Mouse (Mus musculus) neural tube, embryonic 14.5 days (tissue): ENCODE results near the gene Kpna1. TPM values are rescaled to one million over a fixed set of nuclear protein-coding genes. Genes with fewer than 3 reads are reported as not detected.
"Not testable (repeated sequence)": the region's sequence is repeated elsewhere in the genome, so short reads cannot be mapped to it uniquely, and the experiment has no call there.

Experiments
- ATAC-seq: fragments of 200-750 bp; cut with Nextera tagmentation; 2 replicates; pipeline ENCODE4 v1.8.0; 2017; ENCODE audit warnings: low read depth, mild to moderate bottlenecking, moderate TSS enrichment, moderate library complexity
- H3K27ac ChIP-seq: fragments of 300-500 bp; sonication (generic); 2 replicates; pipeline ENCODE4 v1.5.1; 2014; ENCODE audit warnings: low read depth, mild to moderate bottlenecking, control low read depth, low read length, moderate library complexity, mixed read lengths
- H3K27me3 ChIP-seq: fragments of 300-500 bp; sonication (generic); 2 replicates; pipeline ENCODE4 v1.6.1; 2014; ENCODE audit warnings: low read length; ENCODE audit not compliant: control insufficient read depth, insufficient read depth
- H3K36me3 ChIP-seq: fragments of 300-500 bp; sonication (generic); 2 replicates; pipeline ENCODE4 v1.6.1; 2014; ENCODE audit warnings: low read length, mixed read lengths; ENCODE audit not compliant: control insufficient read depth, insufficient read depth
- H3K4me1 ChIP-seq: fragments of 300-500 bp; sonication (generic); 2 replicates; pipeline ENCODE4 v1.6.1; 2014; ENCODE audit warnings: low read length; ENCODE audit not compliant: control insufficient read depth, insufficient read depth
- H3K4me2 ChIP-seq: fragments of 300-500 bp; sonication (generic); 2 replicates; pipeline ENCODE4 v1.6.1; 2014; ENCODE audit warnings: mild to moderate bottlenecking, low read depth, low read length, control low read depth
- H3K4me3 ChIP-seq: fragments of 300-500 bp; sonication (generic); 2 replicates; pipeline ENCODE4 v1.5.1; 2014; ENCODE audit warnings: low read depth, low read length, control low read depth, mixed read lengths
- H3K9ac ChIP-seq: fragments of 300-500 bp; sonication (generic); replicated peaks from 2 replicates; pipeline ENCODE4 v1.6.1; 2014; ENCODE audit warnings: low read depth, mild to moderate bottlenecking, control low read depth, low read length, mixed read lengths
- H3K9me3 ChIP-seq: fragments of 300-500 bp; sonication (generic); 2 replicates; pipeline ENCODE4 v1.6.1; 2016; ENCODE audit warnings: low read length; ENCODE audit not compliant: control insufficient read depth
- WGBS: fragments of 180-500 bp; shearing (Covaris S2); extraction: QIAGEN DNeasy Blood & Tissue Kit; methylation state at CpG from one replicate; pipeline ENCODE4 v1.1.7; 2014; 5-methylcytosine and 5-hydroxymethylcytosine counted together
- polyA plus RNA-seq: library from polyadenylated mRNA; unstranded; fragments of >200 nt; fragmentation: Nextera tagmentation; extraction: Ambion mirVana; gene quantifications from 2 replicates; pipeline ENCODE4 v1.2.1, GENCODE M21; 2014

The Kpna1 gene
- 89.3 and 101 TPM in 2 replicates for polyA plus RNA-seq

DNA sequence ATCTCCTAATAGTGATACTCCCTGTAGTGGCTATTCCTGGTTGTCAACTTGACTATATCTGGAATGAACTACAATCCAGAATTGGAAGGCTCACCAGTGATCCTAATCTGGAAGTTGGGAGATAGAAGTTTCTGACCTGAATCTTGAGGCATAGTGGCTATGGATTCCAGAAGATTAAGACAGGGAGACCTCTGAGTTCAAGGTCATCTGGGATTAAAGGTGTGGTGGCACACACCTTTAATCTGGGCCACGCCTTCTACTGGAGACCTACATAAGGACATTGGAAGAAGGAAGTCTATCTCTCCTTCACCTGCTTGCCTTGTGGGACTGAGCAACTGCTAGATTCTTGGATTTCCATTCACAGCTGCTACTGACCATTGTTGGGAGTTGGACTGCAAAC, at the start of gene Kpna1:
Gene Kpna1, plus strand, starts transcription at position 301 of the 400 bp plus-strand sequence.
- ATAC-seq, H3K27ac ChIP-seq, H3K4me3 ChIP-seq, H3K9ac ChIP-seq, H3K27me3 ChIP-seq, H3K36me3 ChIP-seq, H3K4me2 ChIP-seq, H3K9me3 ChIP-seq, H3K4me1 ChIP-seq: not testable (repeated sequence)
- 92% methylated on average over 1 of the region's 1 CpGs for WGBS

DNA sequence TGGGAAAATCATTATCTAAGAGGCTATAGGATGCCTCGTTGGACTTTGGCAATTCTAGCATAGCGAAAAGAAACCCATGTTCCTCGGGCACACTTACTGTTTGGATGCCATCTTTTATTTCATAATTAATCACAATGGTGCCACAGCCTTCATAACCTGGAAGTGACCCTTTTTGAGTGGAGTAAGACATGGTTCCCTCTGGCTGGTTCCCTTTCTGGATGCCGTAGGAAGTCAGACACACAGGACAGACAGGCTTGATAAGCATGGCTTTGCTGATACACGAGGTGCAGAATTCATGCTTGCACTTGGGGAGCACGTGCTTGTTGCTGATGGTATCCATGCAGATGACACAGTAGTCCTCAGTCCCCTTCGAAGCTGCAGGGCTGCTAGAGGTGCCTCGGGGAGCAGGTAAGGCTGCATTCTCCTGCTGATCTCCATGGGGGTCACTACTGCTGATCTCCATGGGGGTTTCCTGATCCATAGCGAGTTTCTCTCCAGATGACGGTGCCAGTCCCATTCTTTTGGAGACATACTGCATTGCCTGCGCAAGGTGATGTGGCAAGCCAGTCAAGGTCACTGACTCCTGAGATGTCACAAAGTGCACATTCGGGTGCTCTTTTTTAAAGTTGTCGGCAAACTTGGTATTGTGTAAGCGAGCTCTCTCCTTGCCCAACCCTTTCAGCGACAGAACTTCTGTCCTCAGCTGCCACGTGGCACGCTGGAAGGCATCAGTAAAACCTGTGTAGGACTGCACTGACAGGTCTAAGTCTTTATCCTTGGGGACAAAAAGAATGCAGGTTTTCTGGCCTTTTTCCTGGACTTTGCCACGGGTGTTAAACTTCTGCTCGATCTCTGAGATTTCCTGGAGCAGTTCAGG, 46.1 kb upstream of the Kpna1 start:
- H3K4me3 ChIP-seq: no peak overlapping the region
- no peaks in the 10 kb centered on the region for H3K4me1 ChIP-seq
- no peaks in the 10 kb centered on the region for H3K27me3 ChIP-seq
- no peak overlapping the region for H3K9ac ChIP-seq
- no peak overlapping the region for H3K4me2 ChIP-seq
- no peak overlapping the region for H3K27ac ChIP-seq
- ATAC-seq: no peak
- 92% methylated on average over 19 of the region's 19 CpGs for WGBS
- no peaks in the 10 kb centered on the region for H3K9me3 ChIP-seq
- H3K36me3 ChIP-seq: no peaks in the 10 kb centered on the region

- ATAC-seq: no peak
- no peaks in the 10 kb centered on the region for H3K27me3 ChIP-seq
- no peaks in the 10 kb centered on the region for H3K4me1 ChIP-seq
- 92% methylated on average over 10 of the region's 10 CpGs for WGBS
- H3K9ac ChIP-seq: no peak overlapping the region
- H3K36me3 ChIP-seq: no peaks in the 10 kb centered on the region
- H3K4me2 ChIP-seq: no peak overlapping the region
- H3K27ac ChIP-seq: no peak overlapping the region
- H3K4me3 ChIP-seq: no peak overlapping the region
- no peaks in the 10 kb centered on the region for H3K9me3 ChIP-seq
Observed at GRCm38 (mm10) chr16:35933181-35933580, 45.4 kb upstream of the Kpna1 start.

DNA sequence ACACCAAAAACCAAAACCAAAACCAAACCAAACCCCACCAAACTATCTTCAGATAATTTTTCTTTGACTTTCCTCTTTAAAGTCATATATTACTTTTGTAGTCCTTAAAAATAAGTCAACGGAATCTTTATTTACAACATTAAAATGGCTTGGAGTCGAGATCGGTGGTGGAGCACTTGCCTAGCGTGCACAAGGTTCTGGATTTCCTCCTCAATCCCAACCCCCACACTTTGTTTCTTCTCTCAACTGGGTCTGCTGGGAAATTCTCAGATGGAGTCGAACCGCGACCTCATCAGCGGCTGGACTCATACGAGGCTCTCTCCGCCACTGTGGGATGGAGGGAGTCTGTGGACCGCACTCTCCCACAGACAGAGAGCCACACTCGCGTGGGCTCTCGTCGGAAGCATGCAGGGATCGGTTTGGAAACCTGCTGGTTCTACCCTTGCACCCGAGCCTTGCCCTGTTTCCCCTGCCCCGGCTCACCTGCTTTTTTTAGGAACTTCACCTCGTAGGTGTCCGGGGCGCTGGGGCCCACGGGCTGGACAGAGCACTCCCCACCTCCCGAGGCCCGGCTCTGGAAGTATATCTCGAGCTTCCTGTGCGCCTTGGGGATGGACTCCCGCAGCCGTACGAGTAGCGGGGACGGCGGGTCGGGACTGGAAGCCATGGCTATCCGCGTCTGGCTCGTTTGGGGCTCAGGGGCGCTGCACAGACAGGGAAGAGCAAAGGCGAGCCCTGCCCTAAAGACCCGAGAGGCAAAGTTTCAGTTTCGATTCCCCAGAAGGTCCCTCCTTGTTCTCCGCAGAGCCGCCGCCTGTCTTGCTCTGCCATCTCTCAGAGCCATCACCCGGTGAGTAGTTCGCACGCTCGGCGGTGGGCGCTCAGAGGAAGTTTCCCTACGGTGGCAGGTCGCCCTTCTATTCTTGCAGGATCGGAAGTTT, 40.1 kb upstream of the Kpna1 start, which contains the start of the genes Parp9 and Dtx3l:
Gene Parp9, plus strand, starts transcription at position 260 of the 941 bp plus-strand sequence.
Gene Dtx3l, minus strand, starts transcription at position 941 of the 941 bp plus-strand sequence.
- Histone ChIP-seq H3K9me3 (no peaks in the 10 kb centered on the region), H3K9ac (peak within 1 kb of the TSS; percentile 39), H3K4me3 (peak within 1 kb of the TSS; percentile 38), H3K4me1 (no peaks in the 10 kb centered on the region), H3K27ac (no peak within 1 kb of the TSS), H3K27me3 (no peaks in the 10 kb centered on the region), H3K36me3 (no peaks in the 10 kb centered on the region), H3K4me2 (peak within 1 kb of the TSS; percentile 60)
- ATAC-seq: peak; percentile 56; the same call in 1 of the 2 replicates
- WGBS: 1% methylated on average over 52 of the region's 52 CpGs

- no peak overlapping the region for H3K27ac ChIP-seq
- peak overlapping the region; percentile 38 for H3K4me3 ChIP-seq
- H3K36me3 ChIP-seq: no peaks in the 10 kb centered on the region
- H3K4me1 ChIP-seq: no peaks in the 10 kb centered on the region
- WGBS: 7% methylated on average over 6 of the region's 6 CpGs
- H3K27me3 ChIP-seq: no peaks in the 10 kb centered on the region
- H3K9me3 ChIP-seq: no peaks in the 10 kb centered on the region
- 0 out of 2 replicates have a peak, but pooled peaks have one; percentile 6 for ATAC-seq
- peak overlapping the region; percentile 60 for H3K4me2 ChIP-seq
- peak overlapping the region; percentile 39; the same call in 1 of the 2 replicates for H3K9ac ChIP-seq
Observed at GRCm38 (mm10) chr16:35939261-35939660, 39.3 kb upstream of the Kpna1 start.

- H3K36me3 ChIP-seq: no peaks in the 10 kb centered on the region
- peak; percentile 54; the same call in 1 of the 2 replicates for ATAC-seq
- no peak overlapping the region; the same call in 1 of the 2 replicates for H3K4me2 ChIP-seq
- WGBS: 19% methylated on average over 9 of the region's 9 CpGs
- H3K9me3 ChIP-seq: no peaks in the 10 kb centered on the region
- H3K9ac ChIP-seq: no peak overlapping the region
- no peaks in the 10 kb centered on the region for H3K4me1 ChIP-seq
- no peaks in the 10 kb centered on the region for H3K27me3 ChIP-seq
- H3K4me3 ChIP-seq: no peak overlapping the region
- H3K27ac ChIP-seq: no peak overlapping the region
Observed at GRCm38 (mm10) chr16:35939690-35940089, 38.9 kb upstream of the Kpna1 start.

GRCm38 (mm10) chr16:35941382-35941781, 37.2 kb upstream of the Kpna1 start:
- Histone ChIP-seq H3K9ac (no peak overlapping the region), H3K9me3 (no peaks in the 10 kb centered on the region), H3K36me3 (no peaks in the 10 kb centered on the region), H3K27me3 (no peaks in the 10 kb centered on the region), H3K4me1 (no peaks in the 10 kb centered on the region), H3K27ac (no peak overlapping the region), H3K4me3 (no peak overlapping the region), H3K4me2 (no peak overlapping the region)
- no peak for ATAC-seq
- 86% methylated on average over 7 of the region's 7 CpGs for WGBS

DNA sequence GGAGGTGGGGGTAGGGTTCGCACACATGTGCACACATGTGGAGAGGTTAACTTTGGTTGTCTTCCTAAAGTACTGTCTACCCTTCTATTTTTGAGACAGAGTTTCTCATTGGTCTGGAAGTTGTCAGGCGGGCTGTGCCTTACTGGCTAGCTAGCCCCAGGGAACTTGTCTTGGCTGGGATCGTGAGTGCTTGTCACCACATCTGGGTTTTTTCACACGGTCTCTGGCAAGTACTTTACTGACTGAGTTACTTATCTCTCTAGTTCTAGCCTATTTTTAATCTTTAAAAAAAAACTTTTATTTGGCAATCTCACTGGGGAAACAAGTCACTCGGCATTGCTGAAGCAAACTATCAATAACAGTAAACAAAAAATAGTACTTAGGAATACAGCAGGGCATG, 29.3 kb upstream of the Kpna1 start:
- Histone ChIP-seq H3K9ac (no peak overlapping the region), H3K27me3 (no peaks in the 10 kb centered on the region), H3K9me3 (no peaks in the 10 kb centered on the region), H3K4me2 (no peak overlapping the region), H3K27ac (no peak overlapping the region), H3K4me1 (no peaks in the 10 kb centered on the region), H3K36me3 (no peaks in the 10 kb centered on the region), H3K4me3 (no peak overlapping the region)
- 91% methylated on average over 5 of the region's 5 CpGs for WGBS
- no peak for ATAC-seq
